Mouse (Mus musculus): ENCODE results near the gene Cdc42ep3.

The Cdc42ep3 gene

GRCm38 (mm10) chr17:79354444-79355270 is at the start of gene Cdc42ep3:
Gene Cdc42ep3, minus strand, starts transcription at chr17:79355091.
- peak; percentile 81 for DNase-seq

- no peak for DNase-seq
These were observed 45.5 kb upstream of the Cdc42ep3 start for GRCm38 (mm10) chr17:79400356-79400755.

GRCm38 (mm10) chr17:79398416-79398815 is 43.5 kb upstream of the Cdc42ep3 start:
- DNase-seq, result no peak

- no peak for DNase-seq
These were observed 39.9 kb upstream of the Cdc42ep3 start for GRCm38 (mm10) chr17:79394799-79395198.

- DNase-seq, result no peak
These were observed 39.0 kb upstream of the Cdc42ep3 start for GRCm38 (mm10) chr17:79393886-79394285.

- DNase-seq, result no peak
These were observed 32.7 kb upstream of the Cdc42ep3 start for GRCm38 (mm10) chr17:79387465-79388066.

- no peak for DNase-seq
These were observed 26.6 kb upstream of the Cdc42ep3 start for GRCm38 (mm10) chr17:79381485-79381884.

- no peak for DNase-seq
These were observed 24.3 kb upstream of the Cdc42ep3 start for GRCm38 (mm10) chr17:79379191-79379590.

- no peak for DNase-seq
These were observed 21.7 kb upstream of the Cdc42ep3 start for GRCm38 (mm10) chr17:79376434-79377210.

- DNase-seq, result no peak
These were observed 18.1 kb upstream of the Cdc42ep3 start for GRCm38 (mm10) chr17:79372973-79373372.

GRCm38 (mm10) chr17:79364749-79365450 is 10.0 kb upstream of the Cdc42ep3 start:
- no peak for DNase-seq

- no peak for DNase-seq
These were observed 1.2 kb upstream of the Cdc42ep3 start for GRCm38 (mm10) chr17:79356071-79356601.

- peak; percentile 89 for DNase-seq
These were observed 540 bp upstream of the Cdc42ep3 start for GRCm38 (mm10) chr17:79355271-79355991.

- DNase-seq, result no peak
These were observed 782 bp downstream of the Cdc42ep3 start for GRCm38 (mm10) chr17:79354174-79354443.

GRCm38 (mm10) chr17:79353446-79354173 is 1.3 kb downstream of the Cdc42ep3 start:
- no peak for DNase-seq

- DNase-seq, result no peak
These were observed 4.1 kb downstream of the Cdc42ep3 start for GRCm38 (mm10) chr17:79350751-79351191.

GRCm38 (mm10) chr17:79349371-79349770 is 5.5 kb downstream of the Cdc42ep3 start:
- no peak for DNase-seq

GRCm38 (mm10) chr17:79347920-79348589 is 6.8 kb downstream of the Cdc42ep3 start:
- no peak for DNase-seq

- no peak for DNase-seq
These were observed 7.6 kb downstream of the Cdc42ep3 start for GRCm38 (mm10) chr17:79347291-79347690.

- DNase-seq, result no peak
These were observed 9.7 kb downstream of the Cdc42ep3 start for GRCm38 (mm10) chr17:79345001-79345709.

All from cerebellum, adult 11-12 months (tissue).